Mouse (Mus musculus): Measurements from ENCODE around the gene Gm48552. TPM values are rescaled to one million over a fixed set of nuclear protein-coding genes. Genes with fewer than 3 reads are reported as not detected.
A peak's percentile ranks its signal among the peaks of the same experiment; 100 is the strongest.

The Gm48552 gene
- polyA plus RNA-seq, 1 experiment from 2014 or later: 2.0 TPM

GRCm38 (mm10) chr10:81429092-81429491 lies 40.3 kb downstream of the Gm48552 start:
- Histone ChIP-seq H3K4me1 (ENCODE audit: control insufficient read depth, insufficient read depth, low read length) (peaks cover 33% of the 10 kb centered on the region), H3K36me3 (ENCODE audit: control insufficient read depth, insufficient read depth, low read length) (no peaks in the 10 kb centered on the region), H3K27me3 (ENCODE audit: control insufficient read depth, insufficient read depth, low read length) (peaks cover 3% of the 10 kb centered on the region; the same call in 1 of the 2 replicates), H3K9ac (replicated peaks; ENCODE audit: low read depth, low read length) (no peak overlapping the region), H3K4me3 (ENCODE audit: low read depth, low read length) (peak overlapping the region; percentile 75), H3K27ac (ENCODE audit: low read depth, low read length) (no peak overlapping the region), H3K9me3 (ENCODE audit: control insufficient read depth, low read length) (no peaks in the 10 kb centered on the region), H3K4me2 (ENCODE audit: low read depth, low read length) (peak overlapping the region; percentile 63)
- 23% methylated on average over 2 of the region's 2 CpGs for WGBS
- ATAC-seq (ENCODE audit: low read depth): no peak

GRCm38 (mm10) chr10:81429605-81430061 lies 40.8 kb downstream of the Gm48552 start:
- H3K36me3 ChIP-seq (ENCODE audit: control insufficient read depth, insufficient read depth, low read length): no peaks in the 10 kb centered on the region
- peak; percentile 5; the same call in 1 of the 2 replicates for ATAC-seq (ENCODE audit: low read depth)
- H3K9ac ChIP-seq (replicated peaks; ENCODE audit: low read depth, low read length): peak overlapping the region; percentile 91
- peak overlapping the region; percentile 63 for H3K4me2 ChIP-seq (ENCODE audit: low read depth, low read length)
- peaks cover 29% of the 10 kb centered on the region for H3K4me1 ChIP-seq (ENCODE audit: control insufficient read depth, insufficient read depth, low read length)
- peak overlapping the region; percentile 75 for H3K4me3 ChIP-seq (ENCODE audit: low read depth, low read length)
- peak overlapping the region; percentile 97 for H3K27ac ChIP-seq (ENCODE audit: low read depth, low read length)
- WGBS: 0% methylated on average over 18 of the region's 20 CpGs
- H3K27me3 ChIP-seq (ENCODE audit: control insufficient read depth, insufficient read depth, low read length): peaks cover 3% of the 10 kb centered on the region; the same call in 1 of the 2 replicates
- no peaks in the 10 kb centered on the region for H3K9me3 ChIP-seq (ENCODE audit: control insufficient read depth, low read length)

GRCm38 (mm10) chr10:81430141-81430830 lies 41.5 kb downstream of the Gm48552 start:
- H3K4me1 ChIP-seq (ENCODE audit: control insufficient read depth, insufficient read depth, low read length): peaks cover 29% of the 10 kb centered on the region
- no peaks in the 10 kb centered on the region for H3K9me3 ChIP-seq (ENCODE audit: control insufficient read depth, low read length)
- no peaks in the 10 kb centered on the region for H3K36me3 ChIP-seq (ENCODE audit: control insufficient read depth, insufficient read depth, low read length)
- under 1% methylated on average over 57 of the region's 89 CpGs for WGBS
- peak; percentile 28 for ATAC-seq (ENCODE audit: low read depth)
- peak overlapping the region; percentile 75 for H3K4me3 ChIP-seq (ENCODE audit: low read depth, low read length)
- H3K9ac ChIP-seq (replicated peaks; ENCODE audit: low read depth, low read length): peak overlapping the region; percentile 91
- H3K27ac ChIP-seq (ENCODE audit: low read depth, low read length): peak overlapping the region; percentile 97
- H3K27me3 ChIP-seq (ENCODE audit: control insufficient read depth, insufficient read depth, low read length): peaks cover 3% of the 10 kb centered on the region; the same call in 1 of the 2 replicates
- H3K4me2 ChIP-seq (ENCODE audit: low read depth, low read length): peak overlapping the region; percentile 63

- Histone ChIP-seq H3K36me3 (ENCODE audit: control insufficient read depth, insufficient read depth, low read length) (no peaks in the 10 kb centered on the region), H3K4me2 (ENCODE audit: low read depth, low read length) (peak overlapping the region; percentile 63), H3K9me3 (ENCODE audit: control insufficient read depth, low read length) (no peaks in the 10 kb centered on the region), H3K27me3 (ENCODE audit: control insufficient read depth, insufficient read depth, low read length) (peaks cover 3% of the 10 kb centered on the region; the same call in 1 of the 2 replicates), H3K9ac (replicated peaks; ENCODE audit: low read depth, low read length) (peak overlapping the region; percentile 91), H3K4me1 (ENCODE audit: control insufficient read depth, insufficient read depth, low read length) (peaks cover 28% of the 10 kb centered on the region), H3K4me3 (ENCODE audit: low read depth, low read length) (peak overlapping the region; percentile 75), H3K27ac (ENCODE audit: low read depth, low read length) (peak overlapping the region; percentile 97)
- peak; percentile 11; the same call in 1 of the 2 replicates for ATAC-seq (ENCODE audit: low read depth)
- 2% methylated on average over 50 of the region's 70 CpGs for WGBS
Measured at GRCm38 (mm10) chr10:81430831-81431525, 42.2 kb downstream of the Gm48552 start.

- Histone ChIP-seq H3K27me3 (ENCODE audit: control insufficient read depth, insufficient read depth, low read length) (peaks cover 3% of the 10 kb centered on the region; the same call in 1 of the 2 replicates), H3K4me2 (ENCODE audit: low read depth, low read length) (peak overlapping the region; percentile 63), H3K4me3 (ENCODE audit: low read depth, low read length) (peak overlapping the region; percentile 75), H3K9me3 (ENCODE audit: control insufficient read depth, low read length) (no peaks in the 10 kb centered on the region), H3K9ac (replicated peaks; ENCODE audit: low read depth, low read length) (peak overlapping the region; percentile 91; the same call in 1 of the 2 replicates), H3K36me3 (ENCODE audit: control insufficient read depth, insufficient read depth, low read length) (no peaks in the 10 kb centered on the region), H3K4me1 (ENCODE audit: control insufficient read depth, insufficient read depth, low read length) (peaks cover 23% of the 10 kb centered on the region), H3K27ac (ENCODE audit: low read depth, low read length) (no peak overlapping the region)
- 18% methylated on average over 15 of the region's 15 CpGs for WGBS
- peak; percentile 6; the same call in 1 of the 2 replicates for ATAC-seq (ENCODE audit: low read depth)
Measured at GRCm38 (mm10) chr10:81431526-81432168, 42.8 kb downstream of the Gm48552 start.

- peak overlapping the region; percentile 16; the same call in 1 of the 2 replicates for H3K4me3 ChIP-seq (ENCODE audit: low read depth, low read length)
- H3K27me3 ChIP-seq (ENCODE audit: control insufficient read depth, insufficient read depth, low read length): peaks cover 1% of the 10 kb centered on the region; the same call in 1 of the 2 replicates
- H3K9ac ChIP-seq (replicated peaks; ENCODE audit: low read depth, low read length): no peak overlapping the region
- whole genome bisulfite sequencing: 65% methylated on average over 21 of the region's 21 CpGs
- H3K27ac ChIP-seq (ENCODE audit: low read depth, low read length): no peak overlapping the region
- H3K4me1 ChIP-seq (ENCODE audit: control insufficient read depth, insufficient read depth, low read length): peaks cover 16% of the 10 kb centered on the region; the same call in 1 of the 2 replicates
- H3K9me3 ChIP-seq (ENCODE audit: control insufficient read depth, low read length): no peaks in the 10 kb centered on the region
- peak; percentile 4; the same call in 1 of the 2 replicates for ATAC-seq (ENCODE audit: low read depth)
- peak overlapping the region; percentile 50 for H3K4me2 ChIP-seq (ENCODE audit: low read depth, low read length)
- no peaks in the 10 kb centered on the region for H3K36me3 ChIP-seq (ENCODE audit: control insufficient read depth, insufficient read depth, low read length)
Measured at GRCm38 (mm10) chr10:81432169-81432867, 43.5 kb downstream of the Gm48552 start.

- no peaks in the 10 kb centered on the region for H3K9me3 ChIP-seq (ENCODE audit: control insufficient read depth, low read length)
- ATAC-seq (ENCODE audit: low read depth): peak; percentile 88
- no peaks in the 10 kb centered on the region for H3K27me3 ChIP-seq (ENCODE audit: control insufficient read depth, insufficient read depth, low read length)
- no peak overlapping the region for H3K9ac ChIP-seq (replicated peaks; ENCODE audit: low read depth, low read length)
- H3K27ac ChIP-seq (ENCODE audit: low read depth, low read length): no peak overlapping the region
- peak overlapping the region; percentile 19 for H3K4me3 ChIP-seq (ENCODE audit: low read depth, low read length)
- 3% methylated on average over 17 of the region's 17 CpGs for whole genome bisulfite sequencing
- no peaks in the 10 kb centered on the region for H3K36me3 ChIP-seq (ENCODE audit: control insufficient read depth, insufficient read depth, low read length)
- H3K4me1 ChIP-seq (ENCODE audit: control insufficient read depth, insufficient read depth, low read length): peaks cover 15% of the 10 kb centered on the region; the same call in 1 of the 2 replicates
- peak overlapping the region; percentile 50 for H3K4me2 ChIP-seq (ENCODE audit: low read depth, low read length)
Measured at GRCm38 (mm10) chr10:81432868-81433262, 44.1 kb downstream of the Gm48552 start.

GRCm38 (mm10) chr10:81433541-81434289 lies 44.9 kb downstream of the Gm48552 start:
- WGBS: 72% methylated on average over 26 of the region's 26 CpGs
- no peaks in the 10 kb centered on the region for H3K36me3 ChIP-seq (ENCODE audit: control insufficient read depth, insufficient read depth, low read length)
- H3K9ac ChIP-seq (replicated peaks; ENCODE audit: low read depth, low read length): no peak overlapping the region
- H3K9me3 ChIP-seq (ENCODE audit: control insufficient read depth, low read length): no peaks in the 10 kb centered on the region
- no peak overlapping the region for H3K4me3 ChIP-seq (ENCODE audit: low read depth, low read length)
- H3K4me2 ChIP-seq (ENCODE audit: low read depth, low read length): no peak overlapping the region; the same call in 1 of the 2 replicates
- H3K27me3 ChIP-seq (ENCODE audit: control insufficient read depth, insufficient read depth, low read length): no peaks in the 10 kb centered on the region
- no peak for ATAC-seq (ENCODE audit: low read depth)
- no peak overlapping the region for H3K27ac ChIP-seq (ENCODE audit: low read depth, low read length)
- peaks cover 15% of the 10 kb centered on the region; the same call in 1 of the 2 replicates for H3K4me1 ChIP-seq (ENCODE audit: control insufficient read depth, insufficient read depth, low read length)

Data from neural tube, embryonic 14.5 days (tissue).